Mouse (Mus musculus) cerebellum, adult 11 months (tissue): ENCODE results near the gene Olfr376.

Experiments used
- DNase-seq: peaks from one replicate; pipeline ENCODE4 v3.0.0; 2022

Gene Olfr376

DNA sequence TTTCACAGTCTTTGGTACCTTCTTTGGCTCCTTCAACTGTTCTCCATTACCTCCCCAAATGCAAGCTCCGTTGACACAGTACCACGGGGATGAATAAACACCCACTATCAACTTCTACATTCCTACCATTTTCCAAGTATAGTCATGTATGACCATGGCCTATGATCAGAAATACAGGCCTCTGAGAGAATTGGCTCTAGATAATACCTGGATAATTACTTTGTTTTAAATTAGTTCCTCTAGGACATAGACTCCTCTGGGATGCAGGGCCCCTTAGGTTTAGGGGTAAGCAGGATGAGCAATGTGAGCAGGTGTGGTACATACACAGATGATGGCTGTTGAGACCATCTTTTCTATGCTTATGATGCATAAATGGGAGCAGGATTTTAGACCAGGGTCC, at the start of gene Olfr376:
Olfr376 (plus strand) TSS at position 301 of the 400 bp plus-strand sequence.
- no peak for DNase-seq

DNA sequence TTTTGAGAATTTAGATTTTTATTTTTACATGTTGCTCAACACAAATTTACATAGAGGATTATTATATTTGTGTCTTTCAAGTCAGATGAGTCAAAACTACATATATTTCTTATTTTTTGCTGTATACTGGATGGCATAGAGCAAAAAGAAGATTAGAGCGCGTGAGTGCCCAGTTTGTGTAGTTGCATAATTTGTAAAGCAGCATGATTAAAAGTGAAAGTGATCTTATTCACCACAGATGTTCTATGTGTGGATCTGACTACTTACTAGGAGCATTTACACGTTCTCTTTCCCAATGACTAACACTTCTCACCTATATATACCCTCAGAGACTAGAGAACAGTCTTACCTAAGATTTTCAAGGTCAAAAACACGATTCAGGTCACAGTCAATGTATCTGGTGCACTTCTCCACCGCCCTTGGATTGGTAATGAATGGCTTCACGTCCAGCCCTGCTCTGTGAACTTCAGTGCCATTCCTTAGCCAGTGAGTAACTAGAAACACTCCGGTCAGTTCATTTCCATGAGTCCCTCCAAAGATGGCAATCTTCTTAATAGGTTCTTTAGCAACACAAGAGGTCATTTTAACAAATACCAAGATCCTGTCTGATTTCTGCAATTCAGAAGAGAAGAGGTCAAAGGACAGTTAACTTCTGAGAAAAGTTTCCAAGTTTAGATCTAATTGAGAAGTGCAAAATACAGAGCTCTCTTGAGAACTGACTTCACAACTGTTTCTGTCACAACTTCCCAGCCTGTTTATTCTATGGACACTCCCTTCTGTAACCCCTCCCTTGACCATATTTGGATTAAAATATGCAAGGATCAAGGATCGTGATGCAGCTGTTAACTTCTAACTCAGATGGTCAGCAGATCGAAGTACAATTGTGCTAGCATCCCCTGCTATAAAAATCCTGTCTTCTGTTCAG, 46.9 kb upstream of the Olfr376 start:
- DNase-seq = no peak

- DNase-seq = no peak
Measured at GRCm38 (mm10) chr11:73326485-73326886, 44.6 kb upstream of the Olfr376 start.

DNA sequence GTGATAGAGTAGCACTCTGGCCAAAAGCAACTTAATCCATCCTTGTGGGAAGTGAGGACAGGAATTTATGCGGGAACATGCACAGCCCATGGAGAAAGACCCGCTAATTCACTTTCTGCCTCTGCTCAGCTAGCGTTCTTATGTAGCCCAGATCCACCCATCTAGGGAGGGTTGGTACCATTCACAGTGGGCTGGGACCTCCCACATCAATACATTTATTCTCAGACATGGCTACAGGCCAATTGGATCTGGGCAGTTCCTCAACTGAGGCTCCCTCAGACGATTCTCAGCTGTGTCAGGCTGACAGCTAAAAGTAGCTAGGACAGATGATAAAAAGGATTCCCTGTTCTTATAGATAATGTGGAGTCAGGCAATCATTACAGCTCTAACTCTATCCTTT, 43.7 kb upstream of the Olfr376 start:
- no peak for DNase-seq

GRCm38 (mm10) chr11:73329442-73329841, 41.6 kb upstream of the Olfr376 start, which contains the start of the genes Aspa, Gm49340 and Spata22:
TSS of gene Aspa (minus strand) at chr11:73329596.
TSS of gene Gm49340 (plus strand) at chr11:73329741.
TSS of gene Spata22 (plus strand) at chr11:73329741.
- DNase-seq = no peak

DNA sequence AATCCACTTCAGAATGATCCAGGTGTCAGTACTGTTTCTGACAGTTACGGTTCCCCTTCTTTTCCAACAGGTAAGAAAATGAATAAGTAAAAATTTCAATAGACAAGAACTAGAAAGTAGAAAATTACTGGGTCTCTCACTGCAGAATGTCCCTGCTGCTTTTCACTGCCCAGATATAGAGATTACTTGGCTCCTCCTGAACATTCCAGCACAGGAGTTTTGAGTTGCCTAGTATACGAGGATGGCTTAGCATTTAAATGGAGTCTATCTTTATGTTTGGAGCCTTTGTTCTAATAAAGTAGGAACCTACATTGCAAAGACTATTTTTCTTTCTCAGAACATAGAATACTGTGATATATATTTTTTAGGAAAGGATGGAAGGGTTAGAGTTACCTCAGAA, 37.7 kb upstream of the Olfr376 start:
- DNase-seq = no peak

DNA sequence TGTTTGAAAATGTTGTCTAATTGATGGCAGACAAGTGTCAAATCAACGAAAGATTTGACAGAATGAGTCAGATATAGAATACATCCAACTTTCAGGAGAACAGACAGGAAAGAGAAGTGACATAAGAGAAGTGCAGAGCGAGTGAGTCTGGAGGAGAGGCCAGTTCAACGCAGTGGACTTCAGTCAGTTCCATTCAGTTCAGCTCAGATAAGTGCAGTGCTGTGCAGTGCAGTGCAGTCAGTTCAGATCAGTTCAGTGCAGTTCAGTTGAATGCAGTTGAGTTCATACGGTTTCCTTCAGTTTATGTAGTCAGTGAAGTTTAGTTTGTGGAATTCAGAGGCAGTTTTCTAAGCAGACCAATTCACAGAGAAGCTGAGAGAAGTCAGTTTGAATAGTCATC, 34.1 kb upstream of the Olfr376 start:
- no peak for DNase-seq

GRCm38 (mm10) chr11:73350483-73350882, 20.6 kb upstream of the Olfr376 start, which contains the start of gene Olfr20:
TSS of gene Olfr20 (plus strand) at chr11:73350783.
- no peak for DNase-seq

DNA sequence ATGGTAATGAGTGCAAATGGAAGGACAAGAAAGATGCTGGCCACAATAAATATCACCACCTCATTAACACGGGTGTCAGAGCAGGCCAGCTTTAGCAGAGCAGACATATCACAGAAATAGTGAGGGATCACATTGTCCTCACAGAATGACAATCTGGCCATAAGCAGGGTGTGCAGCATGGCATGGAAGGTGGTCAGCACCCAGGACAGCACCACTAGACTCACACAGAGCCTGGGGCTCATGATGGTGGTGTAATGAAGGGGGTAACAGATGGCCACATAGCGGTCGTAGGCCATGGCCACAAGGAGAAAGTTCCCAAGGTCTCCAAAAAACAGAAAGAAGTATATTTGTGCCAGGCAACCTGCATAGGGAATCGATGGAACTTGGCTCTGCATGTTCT, 24.3 kb downstream of the Olfr376 start:
- DNase-seq = no peak

- no peak for DNase-seq
Measured at GRCm38 (mm10) chr11:73399514-73399913, 28.5 kb downstream of the Olfr376 start, which contains the start of gene Olfr1. TSS of gene Olfr1 (minus strand) at chr11:73399614.
